Mouse (Mus musculus) olfactory bulb, adult 2 months (tissue): ENCODE data around the gene Panx1. TPM values are rescaled to one million over a fixed set of nuclear protein-coding genes. Genes with fewer than 3 reads are reported as not detected.

Experiments used
- H3K27ac ChIP-seq: fragments of 200-500 bp; 2 replicates; pipeline ENCODE4 v1.5.1; 2012; ENCODE audit warnings: low read depth, low read length; ENCODE audit not compliant: insufficient read depth
- H3K4me1 ChIP-seq: fragments of 200-500 bp; 2 replicates; pipeline ENCODE4 v1.6.1; 2012; ENCODE audit warnings: low read length; ENCODE audit not compliant: control insufficient read depth, insufficient read depth
- H3K4me3 ChIP-seq: fragments of 200-500 bp; 2 replicates; pipeline ENCODE4 v1.5.1; 2012; ENCODE audit warnings: mild to moderate bottlenecking, low read depth, low read length, moderate library complexity; ENCODE audit not compliant: insufficient read depth
- CTCF ChIP-seq: fragments of 200-500 bp; IDR thresholded peaks from 2 replicates; pipeline ENCODE4 v1.5.1; 2012; ENCODE audit warnings: low read depth, mild to moderate bottlenecking, low read length, moderate library complexity; ENCODE audit not compliant: insufficient read depth
- POLR2A ChIP-seq: fragments of 200-500 bp; IDR thresholded peaks from 2 replicates; pipeline ENCODE4 v1.6.1; 2012; ENCODE audit warnings: mild to moderate bottlenecking, low read depth, low read length, moderate library complexity; ENCODE audit not compliant: insufficient read depth
- WGBS: fragments of 180-500 bp; shearing (Covaris S2); methylation state at CpG from one replicate; pipeline ENCODE4 v1.1.7; 2018; 5-methylcytosine and 5-hydroxymethylcytosine counted together
- polyA plus RNA-seq: library from polyadenylated mRNA; stranded (reverse); fragments of >200 nt; gene quantifications from 2 replicates; pipeline ENCODE4 v1.2.4, GENCODE M21; 2012; ENCODE audit warnings: low replicate concordance; ENCODE audit not compliant: missing spikeins, insufficient read depth, insufficient read length

Panx1 gene
- polyA plus RNA-seq, 1 experiment: not detected

GRCm38 (mm10) chr9:15041556-15041955 is 3.7 kb downstream of the Panx1 start:
- Histone ChIP-seq H3K4me3 (no peak overlapping the region), H3K4me1 (peaks cover 30% of the 10 kb centered on the region), H3K27ac (no peak overlapping the region)
- no peak for TF ChIP-seq POLR2A
- TF ChIP-seq CTCF: no peak
- 92% methylated on average over 11 of the region's 11 CpGs for WGBS

- Histone ChIP-seq H3K4me1 (peaks cover 31% of the 10 kb centered on the region), H3K4me3 (no peak overlapping the region), H3K27ac (no peak overlapping the region)
- WGBS: 81% methylated on average over 5 of the region's 5 CpGs
- TF ChIP-seq CTCF (no peak), POLR2A (no peak)
These were observed 5.4 kb downstream of the Panx1 start for GRCm38 (mm10) chr9:15039848-15040247.

DNA sequence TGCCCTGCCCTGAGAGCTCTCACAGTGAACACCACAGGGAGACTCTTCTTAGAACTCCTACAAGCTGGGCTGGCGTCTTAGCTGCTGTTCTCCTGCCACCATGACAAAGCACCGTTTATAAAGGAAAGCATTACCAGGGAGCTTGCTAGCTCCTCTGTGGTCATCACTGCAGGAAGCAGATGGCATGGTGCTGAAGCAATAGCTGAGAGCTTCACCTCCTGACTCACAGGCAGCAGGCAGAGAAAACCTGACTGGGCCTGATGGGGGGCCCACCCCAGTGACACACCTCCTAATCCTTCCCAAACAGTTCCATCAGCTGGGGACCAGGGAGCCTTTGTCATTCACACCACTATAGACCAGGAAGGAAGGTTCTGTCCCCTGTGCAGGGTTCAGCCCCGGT is 7.6 kb downstream of the Panx1 start:
- H3K27ac ChIP-seq: peak overlapping the region; percentile 54; the same call in 1 of the 2 replicates
- H3K4me3 ChIP-seq: no peak overlapping the region
- peaks cover 29% of the 10 kb centered on the region for H3K4me1 ChIP-seq
- 46% methylated on average over 3 of the region's 3 CpGs for WGBS
- TF ChIP-seq POLR2A: no peak

- Histone ChIP-seq H3K27ac (0 out of 2 replicates have a peak overlapping the region, but pooled peaks have one; percentile 54), H3K4me1 (peaks cover 32% of the 10 kb centered on the region), H3K4me3 (no peak overlapping the region)
- no peak for TF ChIP-seq CTCF
- TF ChIP-seq POLR2A: no peak
These were observed 8.0 kb downstream of the Panx1 start for GRCm38 (mm10) chr9:15037237-15037636.

- peak overlapping the region; percentile 83 for H3K27ac ChIP-seq
- H3K4me3 ChIP-seq: no peak overlapping the region
- WGBS: 28% methylated on average over 4 of the region's 4 CpGs
- TF ChIP-seq CTCF: no peak
- H3K4me1 ChIP-seq: peaks cover 34% of the 10 kb centered on the region
These were observed 8.5 kb downstream of the Panx1 start for GRCm38 (mm10) chr9:15036807-15037206.

DNA sequence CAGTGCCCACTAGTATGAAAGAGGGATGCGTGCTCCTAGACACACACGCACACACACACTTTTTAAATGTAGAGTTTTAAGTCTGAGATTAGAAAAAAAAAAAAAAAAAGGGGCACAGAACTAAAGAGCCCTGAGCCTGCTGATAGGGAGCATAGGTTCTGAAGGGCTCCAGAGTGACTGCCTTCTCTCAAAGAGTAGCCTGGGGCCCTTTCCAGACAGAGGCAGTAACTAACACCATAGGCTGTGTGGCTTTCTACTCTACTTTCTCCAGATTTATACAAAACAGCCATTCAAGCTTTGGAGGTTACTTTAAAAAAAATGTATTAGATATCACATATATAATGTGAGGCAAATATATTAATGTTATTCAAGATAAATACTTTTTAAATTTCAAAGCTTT is 8.9 kb downstream of the Panx1 start:
- H3K4me1 ChIP-seq: peaks cover 34% of the 10 kb centered on the region
- no peak overlapping the region for H3K4me3 ChIP-seq
- WGBS: 87% methylated on average over 2 of the region's 2 CpGs
- no peak overlapping the region for H3K27ac ChIP-seq
- no peak for TF ChIP-seq CTCF
- TF ChIP-seq POLR2A: no peak

- 95% methylated on average over 7 of the region's 7 CpGs for WGBS
- no peak for TF ChIP-seq CTCF
- TF ChIP-seq POLR2A: no peak
- peaks cover 34% of the 10 kb centered on the region for H3K4me1 ChIP-seq
- no peak overlapping the region for H3K27ac ChIP-seq
- H3K4me3 ChIP-seq: no peak overlapping the region
These were observed 9.3 kb downstream of the Panx1 start for GRCm38 (mm10) chr9:15035979-15036378.

GRCm38 (mm10) chr9:15034546-15035273 is 10.6 kb downstream of the Panx1 start:
- WGBS: 84% methylated on average over 7 of the region's 7 CpGs
- peaks cover 31% of the 10 kb centered on the region for H3K4me1 ChIP-seq
- no peak overlapping the region for H3K27ac ChIP-seq
- no peak overlapping the region for H3K4me3 ChIP-seq
- TF ChIP-seq POLR2A (no peak), CTCF (no peak)

GRCm38 (mm10) chr9:15033568-15034160 is 11.6 kb downstream of the Panx1 start:
- 63% methylated on average over 5 of the region's 5 CpGs for WGBS
- TF ChIP-seq POLR2A (no peak), CTCF (no peak)
- H3K27ac ChIP-seq: no peak overlapping the region
- H3K4me1 ChIP-seq: peaks cover 34% of the 10 kb centered on the region
- no peak overlapping the region for H3K4me3 ChIP-seq

DNA sequence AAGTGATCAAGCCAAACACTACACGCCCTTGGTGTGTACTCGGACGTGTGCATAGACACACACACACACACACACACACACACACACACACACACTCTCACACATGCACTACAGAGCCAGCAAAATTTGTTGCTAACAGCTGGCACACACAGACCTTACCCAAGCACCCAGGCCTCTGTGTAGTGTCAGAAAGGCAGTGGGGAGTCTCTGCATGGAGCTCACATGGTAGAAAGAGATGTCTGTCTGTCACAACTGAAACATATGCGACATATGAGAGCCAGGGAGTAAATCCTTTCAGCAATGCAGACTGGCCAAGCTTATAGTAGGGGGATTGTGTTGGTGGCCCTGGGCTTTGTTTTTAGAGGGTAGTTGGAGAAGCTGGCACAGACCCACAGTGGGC is 12.5 kb downstream of the Panx1 start:
- TF ChIP-seq POLR2A (no peak), CTCF (no peak)
- no peak overlapping the region for H3K27ac ChIP-seq
- H3K4me1 ChIP-seq: peaks cover 36% of the 10 kb centered on the region
- H3K4me3 ChIP-seq: no peak overlapping the region
- 61% methylated on average over 4 of the region's 4 CpGs for WGBS
